Mouse (Mus musculus) hindbrain, embryonic 12.5 days (tissue): ENCODE data around the gene Ebf4. TPM values are rescaled to one million over a fixed set of nuclear protein-coding genes. Genes with fewer than 3 reads are reported as not detected.

Experiments used
- polyA plus RNA-seq: library from polyadenylated mRNA; unstranded; fragments of >200 nt; fragmentation: Nextera tagmentation; extraction: Ambion mirVana; gene quantifications from 2 replicates; pipeline ENCODE4 v1.2.1, GENCODE M21; 2016

Ebf4 gene
- polyA plus RNA-seq, 1 experiment from 2014 or later = 3.4 TPM

Other genes starting within 250 kb of the Ebf4 start
- not detected in 2 replicates for gene Tgm6, start 182.8 kb upstream of the Ebf4 start, polyA plus RNA-seq
- 440 and 489 TPM in 2 replicates for gene Snrpb, start 115.8 kb upstream of the Ebf4 start, polyA plus RNA-seq
- not detected in 2 replicates for gene Tmc2, start 100.0 kb upstream of the Ebf4 start, polyA plus RNA-seq
- 262 and 300 TPM in 2 replicates for gene Nop56, start 20.7 kb upstream of the Ebf4 start, polyA plus RNA-seq
- gene Idh3b, start 10.6 kb upstream of the Ebf4 start, polyA plus RNA-seq = 118 and 119 TPM in 2 replicates
- 53.3 and 57.0 TPM in 2 replicates for gene Cpxm1, start 102.4 kb downstream of the Ebf4 start, polyA plus RNA-seq
- 0.34 TPM in 1 of 2 replicates, not detected in the other for gene Gm28372, start 110.1 kb downstream of the Ebf4 start, polyA plus RNA-seq
- 0.35 TPM in 1 of 2 replicates, not detected in the other for gene 1700020A23Rik, start 110.1 kb downstream of the Ebf4 start, polyA plus RNA-seq
- not detected in 2 replicates for gene Tmem239, start 111.3 kb downstream of the Ebf4 start, polyA plus RNA-seq
- 107 and 115 TPM in 2 replicates for gene Vps16, start 129.2 kb downstream of the Ebf4 start, polyA plus RNA-seq
- 12.3 and 12.4 TPM in 2 replicates for gene Pced1a, start 129.5 kb downstream of the Ebf4 start, polyA plus RNA-seq
- 129 and 138 TPM in 2 replicates for gene Ptpra, start 155.1 kb downstream of the Ebf4 start, polyA plus RNA-seq